Comparison of ENCODE assay signal across 8 mouse cellular contexts in the genomic region with DNA sequence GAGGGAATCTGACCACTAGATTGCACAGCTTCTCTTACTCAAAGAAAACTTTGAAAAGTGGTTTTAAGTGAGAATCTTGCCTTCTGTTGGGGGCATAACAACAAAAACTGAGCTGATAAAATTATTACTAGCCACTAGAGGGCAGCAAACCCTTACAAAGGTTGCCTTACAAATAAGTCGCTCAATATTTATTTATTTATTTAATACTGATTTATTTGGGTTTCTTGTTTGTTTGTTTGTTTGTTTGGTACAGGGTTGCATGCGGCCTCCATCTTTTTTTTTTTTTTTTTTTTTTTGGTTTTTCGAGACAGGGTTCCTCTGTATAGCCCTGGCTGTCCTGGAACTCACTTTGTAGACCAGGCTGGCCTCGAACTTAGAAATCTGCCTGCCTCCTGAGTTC. TPM values are rescaled to one million over a fixed set of nuclear protein-coding genes. Genes with fewer than 3 reads are reported as not detected.
DNase-seq lines count a peak whose midpoint lies in the region; ATAC-seq and TF ChIP-seq lines count a peak whose summit lies in the region.

No protein-coding gene starts in this region.

- H3K4me1 ChIP-seq in hindbrain, postnatal 0 days (ENCODE audit: insufficient read depth, low read length) = no peaks in the 10 kb centered on the region

- DNase-seq in adrenal gland, postnatal 10 days = peak; percentile 11
- DNase-seq in adrenal gland, postnatal 4 days (ENCODE audit: low spot score in 2 of 2) = no peak
- DNase-seq in layer of hippocampus, adult 9-10 months (ENCODE audit: low spot score) = peak; percentile 41
- no peak for DNase-seq in layer of hippocampus, postnatal 25 days (ENCODE audit: extremely low spot score in 1 of 2, low spot score in 1 of 2)
- peak; percentile 75 for DNase-seq in adipocyte (ENCODE audit: low spot score)
- peak; percentile 89 for DNase-seq in hindbrain, postnatal 0 days (ENCODE audit: low spot score)
- DNase-seq in retina, postnatal 1 day = peak; percentile 71
- no peak for DNase-seq in gastrocnemius, postnatal 25 days

- TF ChIP-seq CTCF in hindbrain, postnatal 0 days (IDR thresholded peaks at IDR 0.05; ENCODE audit: low read depth) = peak; percentile 71

- H3K9me3 ChIP-seq in hindbrain, postnatal 0 days (ENCODE audit: low read length) = no peaks in the 10 kb centered on the region

- no peak overlapping the region for H3K9ac ChIP-seq in hindbrain, postnatal 0 days (replicated peaks; ENCODE audit: low read length)

- no peaks in the 10 kb centered on the region for H3K36me3 ChIP-seq in hindbrain, postnatal 0 days (ENCODE audit: insufficient read depth, low read length)

- no peak overlapping the region for H3K4me3 ChIP-seq in hindbrain, postnatal 0 days (ENCODE audit: low read length)

- H3K27me3 ChIP-seq in hindbrain, postnatal 0 days (ENCODE audit: insufficient read depth, low read length) = no peaks in the 10 kb centered on the region

- no peak for ATAC-seq in hindbrain, postnatal 0 days

- no peak overlapping the region for H3K27ac ChIP-seq in hindbrain, postnatal 0 days

- WGBS in hindbrain, postnatal 0 days = 38% methylated on average over 3 of the region's 4 CpGs

- no peak overlapping the region for H3K4me2 ChIP-seq in hindbrain, postnatal 0 days (ENCODE audit: low read depth, low read length)

RNA-seq across cellular contexts. Expression of a gene that starts 31.3 kb away (rescaled TPM):
- 10 to 100 TPM; 22.2 to 32.3 TPM for total RNA-seq in adrenal gland, postnatal 10 days (2021)
- total RNA-seq in adrenal gland, postnatal 4 days (2021) = 10 to 100 TPM; 45.8 to 47.8 TPM
- total RNA-seq in layer of hippocampus, postnatal 25 days (2021) = 10 to 100 TPM; 42.7 to 52.3 TPM
- 36.0 and 41.4 TPM in 2 replicates for total RNA-seq in hindbrain, postnatal 0 days (2014; rRNA removed)
- 48.7 and 55.7 TPM in 2 replicates for polyA plus RNA-seq in hindbrain, postnatal 0 days (2015; fragmentation: Nextera tagmentation; extraction: Ambion mirVana)
- total RNA-seq in gastrocnemius, postnatal 25 days (2021) = 10 to 100 TPM in 1 of 2 experiments, 1 to 10 TPM in 1; 9.3 to 11.2 TPM

RNA-seq across cellular contexts. Expression of a gene that starts 47.3 kb away (rescaled TPM):
- total RNA-seq in adrenal gland, postnatal 10 days (2021) = 10 to 100 TPM; 18.0 to 18.5 TPM
- 10 to 100 TPM in 1 of 2 experiments, 1 to 10 TPM in 1; 9.8 to 10.1 TPM for total RNA-seq in adrenal gland, postnatal 4 days (2021)
- total RNA-seq in layer of hippocampus, postnatal 25 days (2021) = 10 to 100 TPM; 33.5 to 39.0 TPM
- total RNA-seq in hindbrain, postnatal 0 days (2014; rRNA removed) = 16.4 and 28.8 TPM in 2 replicates
- polyA plus RNA-seq in hindbrain, postnatal 0 days (2015; fragmentation: Nextera tagmentation; extraction: Ambion mirVana) = 73.6 and 79.5 TPM in 2 replicates
- total RNA-seq in gastrocnemius, postnatal 25 days (2021) = 10 to 100 TPM; 15.1 to 20.7 TPM

Comparison
In these comparisons a context has a peak if more than half of its experiments do, and no peak if none do; other contexts are left out.
1. DNase-seq: peak in adrenal gland, postnatal 10 days (single experiment), layer of hippocampus, adult 9-10 months (single experiment), adipocyte (single experiment), hindbrain, postnatal 0 days (single experiment) and retina, postnatal 1 day (single experiment); none in adrenal gland, postnatal 4 days (0 of 2), layer of hippocampus, postnatal 25 days (0 of 2) and gastrocnemius, postnatal 25 days (single experiment).